Mouse (Mus musculus): ENCODE data around the gene Mlkl. TPM values are rescaled to one million over a fixed set of nuclear protein-coding genes. Genes with fewer than 3 reads are reported as not detected.

Gene Mlkl
- 0.18 and 0.90 TPM in 2 replicates for polyA plus RNA-seq (2015; fragmentation: Nextera tagmentation; extraction: Ambion mirVana)

DNA sequence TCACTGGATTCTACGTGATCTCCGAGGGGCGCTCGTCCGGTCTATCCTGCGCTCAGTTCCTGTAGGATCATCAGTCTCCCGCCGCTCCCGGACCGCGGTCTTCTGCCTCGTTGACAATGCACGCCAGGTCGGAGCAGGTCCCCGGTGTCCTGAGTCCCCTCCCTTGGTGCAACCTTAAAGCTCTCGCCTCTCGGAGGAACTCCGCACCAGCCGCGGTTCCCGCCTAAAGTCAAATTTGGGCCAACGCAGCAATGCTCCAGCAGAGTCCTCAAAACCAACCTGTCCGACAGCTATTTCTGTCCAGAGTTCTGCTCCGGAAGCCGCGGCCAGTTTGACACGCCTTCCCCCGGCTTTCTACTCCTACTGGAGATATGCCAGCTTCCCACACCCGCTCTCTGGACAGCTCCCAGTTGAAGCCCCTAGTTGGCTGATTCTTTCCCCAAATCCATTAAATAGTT lies at the start of gene Mlkl:
Gene Mlkl (minus strand): TSS at position 288 of the 458 bp plus-strand sequence.
- Histone ChIP-seq H3K27me3 (peaks cover 25% of the 10 kb centered on the region), H3K27ac (replicated peaks) (no peak within 1 kb of the TSS), H3K9me3 (no peaks in the 10 kb centered on the region), H3K36me3 (no peaks in the 10 kb centered on the region), H3K4me2 (peak within 1 kb of the TSS; percentile 74), H3K4me1 (replicated peaks) (peaks cover 13% of the 10 kb centered on the region), H3K9ac (peak within 1 kb of the TSS; percentile 63), H3K4me3 (peak within 1 kb of the TSS; percentile 42)
- under 1% methylated on average over 29 of the region's 29 CpGs for WGBS
- ATAC-seq (ENCODE audit: low read depth): no peak

DNA sequence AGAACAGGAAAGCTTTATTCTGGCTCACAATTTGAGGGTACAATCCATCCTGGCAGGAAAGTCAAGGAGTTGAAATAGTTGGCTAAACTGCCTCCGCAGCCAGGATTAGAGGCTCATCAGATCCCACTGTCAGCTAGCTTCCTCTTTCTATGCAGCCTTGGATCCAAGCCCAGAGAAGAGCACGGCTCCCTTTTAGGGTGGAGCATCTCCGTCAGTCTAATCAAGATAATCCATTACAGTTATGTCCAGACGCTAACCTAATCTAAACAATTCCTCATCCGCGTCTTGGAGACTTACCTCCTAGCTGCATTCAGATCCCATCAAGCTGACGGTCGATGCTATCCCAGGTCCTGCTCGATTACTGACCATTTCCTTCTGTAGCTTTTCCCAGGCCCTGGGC lies 47.9 kb upstream of the Mlkl start:
- Histone ChIP-seq H3K9me3 (no peaks in the 10 kb centered on the region), H3K27me3 (peaks cover 21% of the 10 kb centered on the region), H3K27ac (replicated peaks) (no peak overlapping the region), H3K4me1 (replicated peaks) (no peaks in the 10 kb centered on the region), H3K4me3 (no peak overlapping the region), H3K9ac (no peak overlapping the region), H3K4me2 (no peak overlapping the region), H3K36me3 (no peaks in the 10 kb centered on the region)
- 78% methylated on average over 9 of the region's 9 CpGs for WGBS
- no peak for ATAC-seq (ENCODE audit: low read depth)

DNA sequence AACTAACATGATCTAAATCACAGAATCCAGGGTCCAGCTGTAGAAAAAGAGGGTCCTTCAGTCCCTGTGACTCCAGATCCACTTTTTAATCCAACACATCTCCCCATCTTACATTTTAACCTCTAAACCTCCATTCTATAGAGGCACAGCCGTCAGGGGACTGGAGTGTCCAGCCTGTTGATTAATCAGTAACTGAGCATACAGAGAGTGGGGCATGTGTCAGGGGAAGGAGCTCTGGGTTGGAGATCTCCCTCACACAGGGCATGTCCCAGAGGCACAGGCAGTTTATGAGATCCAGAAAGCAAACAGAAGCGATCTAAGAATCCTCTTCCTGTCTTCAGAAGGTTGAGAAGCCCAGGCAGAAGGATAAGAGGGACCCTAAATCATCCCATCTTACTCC lies 46.7 kb upstream of the Mlkl start:
- H3K9ac ChIP-seq: no peak overlapping the region

DNA sequence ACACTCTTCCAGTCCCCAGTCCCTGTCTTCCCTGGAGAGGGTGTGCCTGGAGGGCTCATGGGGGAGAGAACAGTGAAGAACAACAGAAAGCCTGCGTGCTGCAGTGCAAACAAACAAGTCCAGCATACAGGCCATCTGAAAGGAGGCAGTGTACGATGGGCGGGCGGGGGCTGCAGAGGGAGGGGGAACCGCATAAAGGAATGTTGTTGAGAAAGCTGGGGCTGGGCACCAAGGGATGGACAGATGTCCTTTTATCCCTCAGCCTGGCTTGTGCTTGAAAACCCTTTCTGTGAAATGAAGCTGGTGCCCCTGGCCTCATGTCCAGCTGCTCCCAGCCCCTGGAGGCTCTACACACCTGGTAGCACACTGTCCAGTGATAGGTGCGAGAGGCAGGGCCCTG lies 37.2 kb upstream of the Mlkl start:
- Histone ChIP-seq H3K27ac (replicated peaks) (no peak overlapping the region), H3K36me3 (no peaks in the 10 kb centered on the region), H3K4me2 (no peak overlapping the region), H3K9me3 (no peaks in the 10 kb centered on the region), H3K4me1 (replicated peaks) (no peaks in the 10 kb centered on the region), H3K9ac (no peak overlapping the region), H3K27me3 (no peaks in the 10 kb centered on the region), H3K4me3 (no peak overlapping the region)
- ATAC-seq (ENCODE audit: low read depth): no peak
- 72% methylated on average over 6 of the region's 6 CpGs for WGBS

More for the DNA sequence above, 46.7 kb upstream of the Mlkl start:
- H3K4me2 ChIP-seq: no peak overlapping the region
- no peaks in the 10 kb centered on the region for H3K9me3 ChIP-seq
- no peaks in the 10 kb centered on the region for H3K4me1 ChIP-seq (replicated peaks)
- no peaks in the 10 kb centered on the region for H3K36me3 ChIP-seq
- H3K4me3 ChIP-seq: no peak overlapping the region
- H3K27ac ChIP-seq (replicated peaks): no peak overlapping the region
- peaks cover 16% of the 10 kb centered on the region for H3K27me3 ChIP-seq
- ATAC-seq (ENCODE audit: low read depth): no peak
- WGBS: 31% methylated on average over 2 of the region's 2 CpGs

- H3K27ac ChIP-seq (replicated peaks): no peak overlapping the region
- no peak for ATAC-seq (ENCODE audit: low read depth)
- no peaks in the 10 kb centered on the region for H3K27me3 ChIP-seq
- H3K36me3 ChIP-seq: no peaks in the 10 kb centered on the region
- no peak overlapping the region for H3K4me2 ChIP-seq
- H3K4me1 ChIP-seq (replicated peaks): no peaks in the 10 kb centered on the region
- no peak overlapping the region for H3K4me3 ChIP-seq
- no peaks in the 10 kb centered on the region for H3K9me3 ChIP-seq
- 85% methylated on average over 9 of the region's 9 CpGs for WGBS
- H3K9ac ChIP-seq: no peak overlapping the region
Observed at GRCm38 (mm10) chr8:111369711-111370110, 31.7 kb upstream of the Mlkl start.

GRCm38 (mm10) chr8:111367350-111367749 lies 29.4 kb upstream of the Mlkl start:
- Histone ChIP-seq H3K9me3 (no peaks in the 10 kb centered on the region), H3K4me3 (no peak overlapping the region), H3K27ac (replicated peaks) (no peak overlapping the region; the same call in 1 of the 2 replicates), H3K4me1 (replicated peaks) (no peaks in the 10 kb centered on the region), H3K27me3 (0 out of 2 replicates have a peak, but pooled peaks cover 3% of the 10 kb centered on the region), H3K9ac (no peak overlapping the region), H3K36me3 (no peaks in the 10 kb centered on the region), H3K4me2 (no peak overlapping the region)
- ATAC-seq (ENCODE audit: low read depth): no peak
- 82% methylated on average over 8 of the region's 8 CpGs for WGBS

DNA sequence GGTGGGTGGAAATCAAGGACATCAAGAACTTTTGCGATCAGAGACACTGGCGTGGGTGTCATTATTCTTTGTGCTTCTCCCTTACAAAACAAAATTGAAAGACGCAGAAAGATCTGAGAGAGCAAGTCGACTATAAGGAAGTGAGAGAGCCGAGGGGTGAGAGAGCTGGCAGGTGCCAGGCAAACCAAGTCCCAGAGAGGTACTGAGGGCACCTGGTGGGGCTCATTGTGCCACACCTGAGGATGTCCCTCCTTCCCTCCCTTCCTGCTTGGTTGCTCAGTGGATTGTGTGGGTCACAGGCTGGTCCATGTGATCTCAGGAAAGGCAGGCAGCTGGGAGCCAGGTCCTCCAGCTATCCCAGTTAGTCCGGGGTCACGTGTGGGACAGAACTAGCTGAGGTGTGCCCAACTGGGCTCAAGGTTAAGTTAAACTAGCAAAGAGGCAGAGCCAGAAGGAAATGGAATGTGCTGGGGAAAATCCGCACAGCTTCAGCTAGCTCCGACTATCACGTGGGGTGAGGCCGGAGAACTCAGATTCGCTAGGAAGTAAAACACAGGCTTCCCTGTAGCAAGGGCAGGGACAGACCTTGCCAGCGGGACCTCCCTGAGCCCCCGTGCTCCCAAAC lies 28.7 kb upstream of the Mlkl start:
- WGBS: 44% methylated on average over 14 of the region's 14 CpGs
- Histone ChIP-seq H3K9ac (0 out of 2 replicates have a peak overlapping the region, but pooled peaks have one; percentile 17), H3K4me1 (replicated peaks) (no peaks in the 10 kb centered on the region), H3K4me2 (no peak overlapping the region), H3K36me3 (no peaks in the 10 kb centered on the region), H3K27ac (replicated peaks) (no peak overlapping the region; the same call in 1 of the 2 replicates), H3K4me3 (no peak overlapping the region), H3K9me3 (no peaks in the 10 kb centered on the region), H3K27me3 (0 out of 2 replicates have a peak, but pooled peaks cover 3% of the 10 kb centered on the region)
- ATAC-seq (ENCODE audit: low read depth): no peak

DNA sequence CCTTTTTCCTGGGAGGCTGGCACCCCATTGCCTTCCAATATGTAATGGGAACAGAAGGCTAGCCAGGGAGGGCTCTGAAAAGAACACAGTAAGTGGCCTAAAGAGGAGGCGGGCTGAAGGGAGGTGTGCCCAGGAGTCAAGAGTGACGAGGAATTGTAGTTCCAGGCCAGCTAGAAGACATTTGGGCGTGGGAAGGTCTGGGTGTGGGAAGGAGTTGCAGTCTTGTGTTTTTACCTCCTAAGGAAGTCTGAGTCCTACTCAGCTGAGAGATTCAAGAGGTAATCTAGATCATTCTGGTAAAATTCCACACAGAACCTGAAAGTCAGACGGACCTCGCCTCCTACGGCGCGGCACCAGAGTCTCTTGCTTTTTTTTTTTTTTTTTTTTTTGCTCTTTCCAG lies 25.5 kb upstream of the Mlkl start:
- Histone ChIP-seq H3K27me3 (0 out of 2 replicates have a peak, but pooled peaks cover 3% of the 10 kb centered on the region), H3K4me1 (replicated peaks) (0 out of 2 replicates have a peak, but pooled peaks cover 4% of the 10 kb centered on the region), H3K4me3 (no peak overlapping the region), H3K9ac (no peak overlapping the region), H3K4me2 (no peak overlapping the region), H3K27ac (replicated peaks) (no peak overlapping the region), H3K36me3 (no peaks in the 10 kb centered on the region), H3K9me3 (no peaks in the 10 kb centered on the region)
- ATAC-seq (ENCODE audit: low read depth): no peak
- WGBS: 82% methylated on average over 8 of the region's 8 CpGs

- Histone ChIP-seq H3K4me1 (replicated peaks) (0 out of 2 replicates have a peak, but pooled peaks cover 4% of the 10 kb centered on the region), H3K4me2 (no peak overlapping the region), H3K27me3 (0 out of 2 replicates have a peak, but pooled peaks cover 3% of the 10 kb centered on the region), H3K4me3 (no peak overlapping the region), H3K9me3 (no peaks in the 10 kb centered on the region), H3K36me3 (no peaks in the 10 kb centered on the region), H3K9ac (no peak overlapping the region), H3K27ac (replicated peaks) (no peak overlapping the region)
- ATAC-seq (ENCODE audit: low read depth): no peak
- WGBS: 58% methylated on average over 7 of the region's 7 CpGs
Observed at GRCm38 (mm10) chr8:111360579-111361209, 22.7 kb upstream of the Mlkl start.

DNA sequence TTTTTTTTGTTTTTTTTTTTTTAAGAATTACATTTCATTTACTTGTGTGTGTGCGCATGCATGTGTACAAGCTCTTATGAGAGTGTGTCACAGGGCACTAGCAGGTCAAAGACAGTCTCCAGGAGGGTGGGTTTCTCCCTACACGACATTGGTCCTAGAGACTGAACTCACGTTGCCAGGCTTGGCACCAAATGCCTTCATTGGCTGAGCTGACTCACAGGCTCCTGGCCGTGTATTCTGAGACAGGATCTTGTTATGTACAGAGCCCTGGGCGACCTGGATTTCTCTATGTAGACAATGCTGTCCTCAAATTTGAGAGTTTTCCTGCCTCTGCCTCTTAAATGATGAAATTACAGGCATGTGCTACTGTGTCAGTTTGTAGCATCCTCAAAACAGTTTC lies 22.0 kb upstream of the Mlkl start:
- no peak for ATAC-seq (ENCODE audit: low read depth)
- Histone ChIP-seq H3K27me3 (0 out of 2 replicates have a peak, but pooled peaks cover 3% of the 10 kb centered on the region), H3K4me1 (replicated peaks) (0 out of 2 replicates have a peak, but pooled peaks cover 4% of the 10 kb centered on the region), H3K9me3 (no peaks in the 10 kb centered on the region), H3K27ac (replicated peaks) (no peak overlapping the region), H3K9ac (no peak overlapping the region), H3K36me3 (no peaks in the 10 kb centered on the region), H3K4me2 (no peak overlapping the region), H3K4me3 (no peak overlapping the region)
- WGBS: 72% methylated on average over 5 of the region's 5 CpGs

GRCm38 (mm10) chr8:111358905-111359304 lies 20.9 kb upstream of the Mlkl start:
- H3K9ac ChIP-seq: no peak overlapping the region
- ATAC-seq (ENCODE audit: low read depth): no peak
- no peak overlapping the region for H3K4me3 ChIP-seq
- 0 out of 2 replicates have a peak, but pooled peaks cover 3% of the 10 kb centered on the region for H3K27me3 ChIP-seq
- no peak overlapping the region for H3K4me2 ChIP-seq
- 62% methylated on average over 1 of the region's 1 CpGs for WGBS
- H3K4me1 ChIP-seq (replicated peaks): 0 out of 2 replicates have a peak, but pooled peaks cover 4% of the 10 kb centered on the region
- no peaks in the 10 kb centered on the region for H3K36me3 ChIP-seq
- H3K9me3 ChIP-seq: no peaks in the 10 kb centered on the region
- H3K27ac ChIP-seq (replicated peaks): no peak overlapping the region

DNA sequence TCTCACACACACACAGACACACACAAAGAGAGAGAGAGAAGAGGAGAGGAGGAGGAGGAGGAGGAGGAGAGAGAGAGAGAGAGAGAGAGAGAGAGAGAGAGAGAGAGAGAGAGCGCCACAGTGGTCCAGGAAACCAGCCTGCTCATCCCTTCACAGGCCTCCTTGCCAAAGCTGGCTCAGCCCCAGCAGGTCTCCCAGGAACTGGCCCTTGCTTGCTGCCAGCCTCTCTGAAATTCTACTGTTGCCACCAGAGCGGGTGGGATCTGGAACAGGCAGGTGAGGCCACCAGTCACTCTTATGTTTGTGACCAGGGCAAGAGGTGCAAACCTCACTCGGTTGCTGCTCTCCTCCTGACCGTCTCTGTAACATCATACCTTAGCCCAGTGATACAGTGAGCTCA lies 19.5 kb upstream of the Mlkl start:
- no peak overlapping the region for H3K4me2 ChIP-seq
- 0 out of 2 replicates have a peak, but pooled peaks cover 4% of the 10 kb centered on the region for H3K4me1 ChIP-seq (replicated peaks)
- H3K27me3 ChIP-seq: no peaks in the 10 kb centered on the region
- H3K36me3 ChIP-seq: no peaks in the 10 kb centered on the region
- no peak overlapping the region for H3K4me3 ChIP-seq
- WGBS: 85% methylated on average over 4 of the region's 4 CpGs
- no peak overlapping the region for H3K27ac ChIP-seq (replicated peaks)
- no peak for ATAC-seq (ENCODE audit: low read depth)
- no peaks in the 10 kb centered on the region for H3K9me3 ChIP-seq
- H3K9ac ChIP-seq: no peak overlapping the region

Data from neural tube, embryonic 13.5 days (tissue).